Mouse (Mus musculus) urinary bladder, postnatal 4 days (tissue): ENCODE data around the gene Hnrnpul1.
A peak's percentile ranks its signal among the peaks of the same experiment; 100 is the strongest.
"Not testable (repeated sequence)": the region's sequence is repeated elsewhere in the genome, so short reads cannot be mapped to it uniquely, and the experiment has no call there.

Source experiments
- DNase-seq, 2 experiments: peaks; one replicate each; pipeline ENCODE4 v3.0.0; 2021 to 2022; ENCODE audit warnings: low spot score in 2 of 2

The Hnrnpul1 gene

GRCm38 (mm10) chr7:25780753-25781152 is 26.2 kb upstream of the Hnrnpul1 start:
- no peak for DNase-seq

- no peak for DNase-seq
Measured at GRCm38 (mm10) chr7:25780021-25780420, 25.5 kb upstream of the Hnrnpul1 start.

- DNase-seq, result no peak
Measured at GRCm38 (mm10) chr7:25768229-25768628, 13.7 kb upstream of the Hnrnpul1 start.

GRCm38 (mm10) chr7:25766108-25766507 is 11.6 kb upstream of the Hnrnpul1 start:
- DNase-seq, result no peak

GRCm38 (mm10) chr7:25764221-25764620 is 9.7 kb upstream of the Hnrnpul1 start:
- DNase-seq, result no peak

GRCm38 (mm10) chr7:25763678-25764077 is 9.1 kb upstream of the Hnrnpul1 start:
- peak in 1 of 2 experiments; percentile 57 for DNase-seq

GRCm38 (mm10) chr7:25761354-25761753 is 6.8 kb upstream of the Hnrnpul1 start:
- DNase-seq, result no peak

GRCm38 (mm10) chr7:25756011-25756410 is 1.5 kb upstream of the Hnrnpul1 start:
- DNase-seq, result peak; percentile 87 to 94

- peak in 1 of 2 experiments; percentile 57 for DNase-seq
Measured at GRCm38 (mm10) chr7:25755468-25755833, 894 bp upstream of the Hnrnpul1 start.

GRCm38 (mm10) chr7:25754439-25754737 is 169 bp downstream of the Hnrnpul1 start:
- DNase-seq, result no peak

- no peak for DNase-seq
Measured at GRCm38 (mm10) chr7:25753643-25754438, 716 bp downstream of the Hnrnpul1 start.

- no peak for DNase-seq
Measured at GRCm38 (mm10) chr7:25753076-25753475, 1.5 kb downstream of the Hnrnpul1 start.

GRCm38 (mm10) chr7:25746844-25747243 is 7.7 kb downstream of the Hnrnpul1 start:
- DNase-seq, result no peak

GRCm38 (mm10) chr7:25738277-25738676 is 16.3 kb downstream of the Hnrnpul1 start:
- DNase-seq, result no peak

GRCm38 (mm10) chr7:25736920-25737319 is 17.6 kb downstream of the Hnrnpul1 start:
- no peak for DNase-seq

GRCm38 (mm10) chr7:25734991-25735390 is 19.6 kb downstream of the Hnrnpul1 start:
- DNase-seq, result no peak

GRCm38 (mm10) chr7:25731294-25732055 is 23.1 kb downstream of the Hnrnpul1 start:
- DNase-seq, result no peak

GRCm38 (mm10) chr7:25729862-25730261 is 24.7 kb downstream of the Hnrnpul1 start:
- DNase-seq, result no peak

- DNase-seq, result no peak
Measured at GRCm38 (mm10) chr7:25729396-25729795, 25.2 kb downstream of the Hnrnpul1 start.

- DNase-seq, result no peak
Measured at GRCm38 (mm10) chr7:25727800-25728199, 26.8 kb downstream of the Hnrnpul1 start.

GRCm38 (mm10) chr7:25725886-25726285 is 28.7 kb downstream of the Hnrnpul1 start:
- DNase-seq, result no peak

GRCm38 (mm10) chr7:25721776-25722175 is 32.8 kb downstream of the Hnrnpul1 start:
- not testable (repeated sequence) for DNase-seq

GRCm38 (mm10) chr7:25720760-25721159 is 33.8 kb downstream of the Hnrnpul1 start:
- no peak for DNase-seq
